Mouse (Mus musculus) lung, embryonic 16.5 days (tissue): ENCODE measurements at regions not wholly inside any gene's neighbourhood (a gene's known extent, or its start where the extent isn't known, plus 50 kb on each side); places are given as distances from the start of the nearest gene placed in this dataset.

Source experiments
- ATAC-seq: fragments of 200-750 bp; cut with Nextera tagmentation; 2 replicates; pipeline ENCODE4 v1.8.0; 2017; ENCODE audit warnings: low read depth, mild to moderate bottlenecking, moderate library complexity
- H3K27ac ChIP-seq: fragments of 300-500 bp; sonication (generic); 2 replicates; pipeline ENCODE4 v1.5.1; 2014; ENCODE audit warnings: mild to moderate bottlenecking, control low read depth, low read length
- H3K27me3 ChIP-seq: fragments of 300-500 bp; sonication (generic); 2 replicates; pipeline ENCODE4 v1.6.1; 2014; ENCODE audit warnings: low read depth, low read length, mixed read lengths; ENCODE audit not compliant: control insufficient read depth, insufficient read depth
- H3K36me3 ChIP-seq: fragments of 300-500 bp; sonication (generic); 2 replicates; pipeline ENCODE4 v1.6.1; 2014; ENCODE audit warnings: low read length; ENCODE audit not compliant: control insufficient read depth, insufficient read depth
- H3K4me1 ChIP-seq: fragments of 300-500 bp; sonication (generic); replicated peaks from 2 replicates; pipeline ENCODE4 v1.6.1; 2014; ENCODE audit warnings: low read length, mixed read lengths; ENCODE audit not compliant: control insufficient read depth, insufficient read depth
- H3K4me2 ChIP-seq: fragments of 300-500 bp; sonication (generic); 2 replicates; pipeline ENCODE4 v1.6.1; 2014; ENCODE audit warnings: low read depth, low read length, control low read depth
- H3K4me3 ChIP-seq: fragments of 300-500 bp; sonication (generic); 2 replicates; pipeline ENCODE4 v1.5.1; 2014; ENCODE audit warnings: mild to moderate bottlenecking, low read length, control low read depth
- H3K9ac ChIP-seq: fragments of 300-500 bp; sonication (generic); 2 replicates; pipeline ENCODE4 v1.6.1; 2014; ENCODE audit warnings: low read length, control low read depth
- H3K9me3 ChIP-seq: fragments of 300-500 bp; sonication (generic); 2 replicates; pipeline ENCODE4 v1.6.1; 2016; ENCODE audit warnings: low read length; ENCODE audit not compliant: control insufficient read depth
- WGBS: fragments of 180-500 bp; shearing (Covaris S2); extraction: QIAGEN DNeasy Blood & Tissue Kit; methylation state at CpG from one replicate; pipeline ENCODE4 v1.1.7; 2014; 5-methylcytosine and 5-hydroxymethylcytosine counted together

- WGBS: 59% methylated on average over 2 of the region's 2 CpGs
- no peak overlapping the region for H3K4me3 ChIP-seq
- H3K27me3 ChIP-seq: no peaks in the 10 kb centered on the region
- no peak overlapping the region for H3K27ac ChIP-seq
- H3K4me2 ChIP-seq: no peak overlapping the region
- no peak overlapping the region for H3K9ac ChIP-seq
- no peaks in the 10 kb centered on the region for H3K36me3 ChIP-seq
- ATAC-seq: no peak
- no peaks in the 10 kb centered on the region for H3K9me3 ChIP-seq
- H3K4me1 ChIP-seq: no peaks in the 10 kb centered on the region
Measured at GRCm38 (mm10) chr3:78825505-78825904, 460.8 kb downstream of the Rapgef2 start.

DNA sequence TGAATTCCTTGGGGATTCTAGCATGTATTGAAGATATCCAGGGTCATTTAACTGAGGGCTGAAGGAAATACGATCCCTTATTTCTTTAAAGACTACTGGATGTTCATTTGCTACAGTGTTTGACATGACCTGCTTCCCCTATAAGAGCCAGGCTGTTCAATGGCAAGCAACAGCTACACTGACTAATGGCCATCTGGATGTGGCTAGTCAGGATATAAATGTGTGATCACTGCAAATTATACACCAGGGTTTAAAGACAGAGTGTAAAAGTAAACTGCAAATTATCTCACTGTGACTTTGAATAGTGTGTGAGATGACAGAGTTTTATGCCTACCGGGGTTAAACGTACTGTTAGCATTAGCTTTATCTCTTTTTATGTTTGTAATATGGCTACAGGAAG is 473.9 kb downstream of the Rapgef2 start:
- 65% methylated on average over 3 of the region's 3 CpGs for WGBS

GRCm38 (mm10) chr3:78810431-78811152 is 475.7 kb downstream of the Rapgef2 start:
- 74% methylated on average over 5 of the region's 5 CpGs for WGBS
- no peak for ATAC-seq
- H3K9me3 ChIP-seq: no peaks in the 10 kb centered on the region
- H3K9ac ChIP-seq: no peak overlapping the region
- H3K36me3 ChIP-seq: no peaks in the 10 kb centered on the region
- H3K4me1 ChIP-seq: no peaks in the 10 kb centered on the region
- H3K4me2 ChIP-seq: no peak overlapping the region
- H3K27me3 ChIP-seq: no peaks in the 10 kb centered on the region
- H3K27ac ChIP-seq: no peak overlapping the region
- no peak overlapping the region for H3K4me3 ChIP-seq

More for the DNA sequence above, 473.9 kb downstream of the Rapgef2 start:
- no peaks in the 10 kb centered on the region for H3K27me3 ChIP-seq
- no peak for ATAC-seq
- no peaks in the 10 kb centered on the region for H3K9me3 ChIP-seq
- no peak overlapping the region for H3K9ac ChIP-seq
- H3K27ac ChIP-seq: no peak overlapping the region
- H3K4me2 ChIP-seq: no peak overlapping the region
- H3K36me3 ChIP-seq: no peaks in the 10 kb centered on the region
- no peak overlapping the region for H3K4me3 ChIP-seq
- H3K4me1 ChIP-seq: no peaks in the 10 kb centered on the region

GRCm38 (mm10) chr3:78803176-78803575 is 483.1 kb downstream of the Rapgef2 start:
- Histone ChIP-seq H3K27ac (no peak overlapping the region), H3K36me3 (no peaks in the 10 kb centered on the region), H3K4me3 (no peak overlapping the region), H3K4me1 (no peaks in the 10 kb centered on the region), H3K9me3 (no peaks in the 10 kb centered on the region), H3K4me2 (no peak overlapping the region), H3K9ac (no peak overlapping the region), H3K27me3 (no peaks in the 10 kb centered on the region)
- 54% methylated on average over 2 of the region's 2 CpGs for WGBS
- ATAC-seq: no peak; the same call in 1 of the 2 replicates

GRCm38 (mm10) chr3:78795951-78796455 is 490.3 kb downstream of the Rapgef2 start:
- Histone ChIP-seq H3K4me1 (no peaks in the 10 kb centered on the region), H3K4me2 (no peak overlapping the region), H3K4me3 (no peak overlapping the region), H3K27me3 (no peaks in the 10 kb centered on the region), H3K36me3 (no peaks in the 10 kb centered on the region), H3K9me3 (no peaks in the 10 kb centered on the region), H3K27ac (no peak overlapping the region), H3K9ac (no peak overlapping the region)
- 78% methylated on average over 4 of the region's 4 CpGs for WGBS
- no peak for ATAC-seq

- no peaks in the 10 kb centered on the region for H3K4me1 ChIP-seq
- no peak overlapping the region for H3K9ac ChIP-seq
- WGBS: 97% methylated on average over 7 of the region's 7 CpGs
- H3K36me3 ChIP-seq: no peaks in the 10 kb centered on the region
- H3K27ac ChIP-seq: no peak overlapping the region
- no peak overlapping the region for H3K4me3 ChIP-seq
- no peak for ATAC-seq
- H3K4me2 ChIP-seq: no peak overlapping the region
- no peaks in the 10 kb centered on the region for H3K9me3 ChIP-seq
- H3K27me3 ChIP-seq: no peaks in the 10 kb centered on the region
Measured at GRCm38 (mm10) chr3:78792440-78793057, 493.8 kb downstream of the Rapgef2 start.

GRCm38 (mm10) chr3:78782766-78783165 is 503.6 kb downstream of the Rapgef2 start:
- Histone ChIP-seq H3K4me2 (no peak overlapping the region), H3K36me3 (no peaks in the 10 kb centered on the region), H3K9ac (no peak overlapping the region), H3K9me3 (no peaks in the 10 kb centered on the region), H3K4me3 (no peak overlapping the region), H3K27me3 (no peaks in the 10 kb centered on the region), H3K4me1 (no peaks in the 10 kb centered on the region), H3K27ac (no peak overlapping the region)
- no peak for ATAC-seq
- 55% methylated on average over 1 of the region's 1 CpGs for WGBS

GRCm38 (mm10) chr3:78755686-78756476 is 530.4 kb downstream of the Rapgef2 start:
- Histone ChIP-seq H3K27me3 (no peaks in the 10 kb centered on the region), H3K36me3 (no peaks in the 10 kb centered on the region), H3K9ac (no peak overlapping the region), H3K27ac (no peak overlapping the region), H3K4me2 (no peak overlapping the region), H3K4me3 (no peak overlapping the region), H3K4me1 (no peaks in the 10 kb centered on the region), H3K9me3 (no peaks in the 10 kb centered on the region)
- no peak for ATAC-seq
- WGBS: 48% methylated on average over 4 of the region's 4 CpGs

GRCm38 (mm10) chr3:78736111-78736510 is 550.2 kb downstream of the Rapgef2 start:
- no peak overlapping the region for H3K9ac ChIP-seq
- H3K36me3 ChIP-seq: no peaks in the 10 kb centered on the region
- no peak overlapping the region for H3K4me3 ChIP-seq
- no peak overlapping the region for H3K4me2 ChIP-seq
- ATAC-seq: no peak
- H3K4me1 ChIP-seq: no peaks in the 10 kb centered on the region
- no peaks in the 10 kb centered on the region for H3K27me3 ChIP-seq
- H3K27ac ChIP-seq: no peak overlapping the region
- no peaks in the 10 kb centered on the region for H3K9me3 ChIP-seq
